ENCODE assay signal across 19 mouse cellular contexts in the genomic region with DNA sequence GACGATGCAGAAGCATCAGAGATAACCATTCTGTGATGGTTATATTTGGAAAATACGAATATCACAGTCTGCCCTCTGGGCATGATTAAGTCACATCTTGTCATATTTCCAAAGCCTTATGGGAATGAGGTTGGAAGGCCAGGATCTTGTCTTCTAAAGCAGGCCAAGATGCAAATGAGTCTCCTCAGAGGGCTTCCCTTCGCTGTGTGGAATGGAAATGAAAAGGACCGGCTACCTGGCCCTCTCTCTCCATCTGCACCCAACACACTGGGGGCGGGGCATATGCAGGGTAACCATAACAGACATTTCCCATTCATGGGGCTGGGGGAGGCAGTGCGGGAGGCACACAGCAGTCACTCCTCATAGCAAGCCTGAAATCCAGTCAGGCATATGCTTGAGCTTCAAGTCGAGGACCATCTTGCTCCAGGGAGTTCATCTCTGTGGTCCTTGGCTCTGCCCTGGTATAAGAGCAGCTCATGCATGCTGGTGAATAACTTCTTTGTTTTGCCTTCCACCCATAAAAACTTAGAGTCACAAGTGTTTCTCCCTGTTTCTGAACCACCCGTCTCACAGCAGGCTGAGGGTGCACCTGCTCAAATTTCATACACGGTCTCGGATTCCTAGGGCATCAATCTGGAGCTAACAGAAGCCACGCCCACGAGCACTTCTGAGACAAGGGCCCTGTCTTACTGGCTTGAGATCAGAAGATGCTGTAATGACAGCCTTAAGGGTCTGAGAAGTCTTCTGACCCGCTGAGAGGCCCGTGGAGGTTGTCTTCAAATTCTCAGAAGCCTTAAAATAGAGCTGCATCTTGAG.
A peak's percentile ranks its signal among the peaks of the same experiment; 100 is the strongest.
DNase-seq lines count a peak whose midpoint lies in the region; ATAC-seq and TF ChIP-seq lines count a peak whose summit lies in the region.
"Had no signal": no experiment of that assay in that cellular context is flagged by ENCODE, and none has a peak within 500 bp of the region (broad histone marks: within the 10 kb centered on the region; RNA-seq: fewer than 3 reads in every experiment).

No protein-coding gene starts in this region.

- no peaks in the 10 kb centered on the region for H3K27me3 ChIP-seq in kidney, embryonic 15.5 days
- no peaks in the 10 kb centered on the region for H3K27me3 ChIP-seq in midbrain, embryonic 10.5 days (ENCODE audit: low read depth, poor library complexity, severe bottlenecking)
- no peaks in the 10 kb centered on the region for H3K27me3 ChIP-seq in midbrain, postnatal 0 days (ENCODE audit: insufficient read depth, low read length)
- H3K27me3 ChIP-seq in limb, embryonic 12.5 days: no peaks in the 10 kb centered on the region
- H3K27me3 ChIP-seq: heart, embryonic 12.5 days; hindbrain, embryonic 13.5 days; liver, embryonic 13.5 days; megakaryocyte, embryonic 14.5 days had no signal

- no peak overlapping the region for H3K4me3 ChIP-seq in kidney, embryonic 15.5 days (replicated peaks)
- H3K4me3 ChIP-seq in midbrain, embryonic 10.5 days: no peak overlapping the region
- no peak overlapping the region for H3K4me3 ChIP-seq in midbrain, postnatal 0 days (ENCODE audit: low read depth, low read length)
- no peak overlapping the region for H3K4me3 ChIP-seq in limb, embryonic 12.5 days (replicated peaks)
- H3K4me3 ChIP-seq: heart, embryonic 12.5 days; hindbrain, embryonic 13.5 days; liver, embryonic 13.5 days; megakaryocyte, embryonic 14.5 days had no signal

- peak overlapping the region; percentile 55 for H3K27ac ChIP-seq in kidney, embryonic 15.5 days
- H3K27ac ChIP-seq in midbrain, embryonic 10.5 days (replicated peaks): peak overlapping the region; percentile 55
- H3K27ac ChIP-seq in midbrain, postnatal 0 days (ENCODE audit: low read depth, low read length): no peak overlapping the region
- H3K27ac ChIP-seq in limb, embryonic 12.5 days: peak overlapping the region; percentile 69
- H3K27ac ChIP-seq: hindbrain, embryonic 13.5 days; liver, embryonic 13.5 days had no signal

- ATAC-seq in kidney, embryonic 15.5 days (replicated peaks; ENCODE audit: low FRiP score): peak; percentile 64
- ATAC-seq in midbrain, postnatal 0 days (ENCODE audit: low FRiP score): no peak
- ATAC-seq in limb, embryonic 12.5 days (ENCODE audit: insufficient number of reproducible peaks, insufficient read depth, low FRiP score, low TSS enrichment, low read depth): peak; percentile 33
- ATAC-seq in granulocyte monocyte progenitor cell, adult 5-6 weeks (replicated peaks; ENCODE audit: poor library complexity, severe bottlenecking): no peak
- ATAC-seq: forebrain, embryonic 16.5 days had no signal

- H3K9me3 ChIP-seq in kidney, embryonic 15.5 days (replicated peaks): no peaks in the 10 kb centered on the region
- no peaks in the 10 kb centered on the region for H3K9me3 ChIP-seq in midbrain, embryonic 10.5 days (replicated peaks)
- no peaks in the 10 kb centered on the region for H3K9me3 ChIP-seq in midbrain, postnatal 0 days (ENCODE audit: low read length)
- 0 out of 2 replicates have a peak, but pooled peaks cover 3% of the 10 kb centered on the region for H3K9me3 ChIP-seq in limb, embryonic 12.5 days
- H3K9me3 ChIP-seq: heart, embryonic 12.5 days; hindbrain, embryonic 13.5 days; liver, embryonic 13.5 days had no signal

- no peak for DNase-seq in kidney, adult 18-20 months
- DNase-seq in midbrain, embryonic 10.5 days (ENCODE audit: low spot score): no peak
- no peak for DNase-seq in midbrain, postnatal 0 days (ENCODE audit: low spot score)
- peak; percentile 17 for DNase-seq in embryo, embryonic 11.5 days (ENCODE audit: low read depth, low spot score)
- DNase-seq: adrenal gland, adult 8-10 months; cerebellum, adult 9-10 months; heart, postnatal 14 days; kidney, postnatal 10 days; liver, embryonic 13.5 days; lung, postnatal 10 days; right cerebral cortex, postnatal 25 days; thymus, postnatal 4 days had no signal

- no peak overlapping the region for H3K9ac ChIP-seq in kidney, embryonic 15.5 days
- H3K9ac ChIP-seq in midbrain, postnatal 0 days (replicated peaks; ENCODE audit: low read length, poor library complexity, severe bottlenecking): no peak overlapping the region
- H3K9ac ChIP-seq in limb, embryonic 12.5 days (replicated peaks): no peak overlapping the region; the same call in 1 of the 2 replicates
- H3K9ac ChIP-seq: heart, embryonic 12.5 days; hindbrain, embryonic 13.5 days; liver, embryonic 13.5 days had no signal

- H3K4me1 ChIP-seq in kidney, embryonic 15.5 days: peaks cover 23% of the 10 kb centered on the region
- peaks cover 17% of the 10 kb centered on the region for H3K4me1 ChIP-seq in midbrain, embryonic 10.5 days
- no peaks in the 10 kb centered on the region for H3K4me1 ChIP-seq in midbrain, postnatal 0 days (ENCODE audit: insufficient read depth, low read length)
- peaks cover 20% of the 10 kb centered on the region for H3K4me1 ChIP-seq in limb, embryonic 12.5 days (replicated peaks)
- H3K4me1 ChIP-seq: heart, embryonic 12.5 days; liver, embryonic 13.5 days; megakaryocyte, embryonic 14.5 days had no signal

- 36% methylated on average over 14 of the region's 14 CpGs for WGBS in kidney, embryonic 15.5 days
- WGBS in midbrain, embryonic 10.5 days: 71% methylated on average over 14 of the region's 14 CpGs
- WGBS in midbrain, postnatal 0 days: 55% methylated on average over 14 of the region's 14 CpGs
- WGBS in limb, embryonic 12.5 days: 46% methylated on average over 14 of the region's 14 CpGs

- no peak overlapping the region for H3K4me2 ChIP-seq in kidney, embryonic 15.5 days
- H3K4me2 ChIP-seq in midbrain, postnatal 0 days (ENCODE audit: low read depth, low read length, poor library complexity, severe bottlenecking): no peak overlapping the region
- no peak overlapping the region for H3K4me2 ChIP-seq in limb, embryonic 12.5 days
- H3K4me2 ChIP-seq: heart, embryonic 12.5 days; hindbrain, embryonic 13.5 days; liver, embryonic 13.5 days had no signal

- H3K36me3 ChIP-seq in kidney, embryonic 15.5 days: no peaks in the 10 kb centered on the region
- no peaks in the 10 kb centered on the region for H3K36me3 ChIP-seq in midbrain, embryonic 10.5 days
- no peaks in the 10 kb centered on the region for H3K36me3 ChIP-seq in midbrain, postnatal 0 days (ENCODE audit: insufficient read depth, low read length)
- no peaks in the 10 kb centered on the region for H3K36me3 ChIP-seq in limb, embryonic 12.5 days
- H3K36me3 ChIP-seq: heart, embryonic 12.5 days; hindbrain, embryonic 13.5 days; liver, embryonic 13.5 days had no signal

- TF ChIP-seq CTCF in midbrain, postnatal 0 days (IDR thresholded peaks at IDR 0.05): no peak

Comparison
In these comparisons a context has a peak if more than half of its experiments do, and no peak if none do; other contexts are left out.
1. ATAC-seq: peak in kidney, embryonic 15.5 days (single experiment) and limb, embryonic 12.5 days (single experiment); none in midbrain, postnatal 0 days (single experiment) and granulocyte monocyte progenitor cell, adult 5-6 weeks (single experiment).